Mouse (Mus musculus): ENCODE results near the gene Ndc1. TPM values are rescaled to one million over a fixed set of nuclear protein-coding genes. Genes with fewer than 3 reads are reported as not detected.

Ndc1 gene
- polyA plus RNA-seq, 2 experiments, result 27.8 to 35.4 TPM

- DNase-seq (ENCODE audit: low spot score), result no peak
- no peaks in the 10 kb centered on the region for H3K36me3 ChIP-seq (ENCODE audit: control insufficient read depth, insufficient read depth, low read length)
- no peak for TF ChIP-seq POLR2A (IDR thresholded peaks at IDR 0.05; ENCODE audit: borderline replicate concordance, extremely low read depth, insufficient read depth, insufficient read length)
- H3K27me3 ChIP-seq (ENCODE audit: control insufficient read depth, insufficient read depth, low read length), result peaks cover 5% of the 10 kb centered on the region; the same call in 1 of the 2 replicates
- H3K4me1 ChIP-seq (ENCODE audit: control insufficient read depth, insufficient read depth, low read length), result peaks cover 10% of the 10 kb centered on the region
- 76% methylated on average over 6 of the region's 6 CpGs for WGBS
- H3K9me3 ChIP-seq (ENCODE audit: control insufficient read depth, low read length), result 0 out of 2 replicates have a peak, but pooled peaks cover 3% of the 10 kb centered on the region
- no peak overlapping the region for H3K4me2 ChIP-seq (replicated peaks; ENCODE audit: low read depth, low read length, severe bottlenecking)
- ATAC-seq (ENCODE audit: low FRiP score, low read depth), result no peak
- no peak overlapping the region for H3K9ac ChIP-seq (ENCODE audit: low read depth, low read length, severe bottlenecking)
- H3K27ac ChIP-seq (replicated peaks; ENCODE audit: low read depth, low read length), result no peak overlapping the region
- H3K4me3 ChIP-seq (replicated peaks; ENCODE audit: low read length), result no peak overlapping the region
Observed at GRCm38 (mm10) chr4:107448481-107448880, 80.9 kb downstream of the Ndc1 start.

- Histone ChIP-seq H3K4me1 (ENCODE audit: control insufficient read depth, insufficient read depth, low read length) (no peaks in the 10 kb centered on the region), H3K27ac (replicated peaks; ENCODE audit: low read depth, low read length) (no peak overlapping the region), H3K9me3 (ENCODE audit: control insufficient read depth, low read length) (0 out of 2 replicates have a peak, but pooled peaks cover 3% of the 10 kb centered on the region), H3K4me3 (replicated peaks; ENCODE audit: low read length) (no peak overlapping the region), H3K9ac (ENCODE audit: low read depth, low read length, severe bottlenecking) (no peak overlapping the region), H3K36me3 (ENCODE audit: control insufficient read depth, insufficient read depth, low read length) (no peaks in the 10 kb centered on the region), H3K27me3 (ENCODE audit: control insufficient read depth, insufficient read depth, low read length) (peaks cover 4% of the 10 kb centered on the region; the same call in 1 of the 2 replicates), H3K4me2 (replicated peaks; ENCODE audit: low read depth, low read length, severe bottlenecking) (no peak overlapping the region)
- DNase-seq (ENCODE audit: low spot score), result no peak
- ATAC-seq (ENCODE audit: low FRiP score, low read depth), result no peak
- WGBS, result 89% methylated on average over 13 of the region's 13 CpGs
- no peak for TF ChIP-seq POLR2A (IDR thresholded peaks at IDR 0.05; ENCODE audit: borderline replicate concordance, extremely low read depth, insufficient read depth, insufficient read length)
Observed at GRCm38 (mm10) chr4:107449519-107449918, 81.9 kb downstream of the Ndc1 start.

- no peak overlapping the region for H3K27ac ChIP-seq (replicated peaks; ENCODE audit: low read depth, low read length)
- peaks cover 5% of the 10 kb centered on the region for H3K4me1 ChIP-seq (ENCODE audit: control insufficient read depth, insufficient read depth, low read length)
- no peaks in the 10 kb centered on the region for H3K27me3 ChIP-seq (ENCODE audit: control insufficient read depth, insufficient read depth, low read length)
- ATAC-seq (ENCODE audit: low FRiP score, low read depth), result no peak
- DNase-seq (ENCODE audit: low spot score), result no peak
- H3K9ac ChIP-seq (ENCODE audit: low read depth, low read length, severe bottlenecking), result no peak overlapping the region
- H3K36me3 ChIP-seq (ENCODE audit: control insufficient read depth, insufficient read depth, low read length), result no peaks in the 10 kb centered on the region
- 75% methylated on average over 18 of the region's 18 CpGs for WGBS
- H3K4me2 ChIP-seq (replicated peaks; ENCODE audit: low read depth, low read length, severe bottlenecking), result no peak overlapping the region
- no peaks in the 10 kb centered on the region for H3K9me3 ChIP-seq (ENCODE audit: control insufficient read depth, low read length)
- TF ChIP-seq POLR2A (IDR thresholded peaks at IDR 0.05; ENCODE audit: borderline replicate concordance, extremely low read depth, insufficient read depth, insufficient read length), result no peak
- H3K4me3 ChIP-seq (replicated peaks; ENCODE audit: low read length), result no peak overlapping the region
Observed at GRCm38 (mm10) chr4:107452266-107453015, 84.9 kb downstream of the Ndc1 start.

- Histone ChIP-seq H3K9me3 (ENCODE audit: control insufficient read depth, low read length) (no peaks in the 10 kb centered on the region), H3K4me3 (replicated peaks; ENCODE audit: low read length) (no peak overlapping the region), H3K36me3 (ENCODE audit: control insufficient read depth, insufficient read depth, low read length) (no peaks in the 10 kb centered on the region), H3K4me2 (replicated peaks; ENCODE audit: low read depth, low read length, severe bottlenecking) (no peak overlapping the region), H3K9ac (ENCODE audit: low read depth, low read length, severe bottlenecking) (no peak overlapping the region), H3K27me3 (ENCODE audit: control insufficient read depth, insufficient read depth, low read length) (no peaks in the 10 kb centered on the region), H3K4me1 (ENCODE audit: control insufficient read depth, insufficient read depth, low read length) (peaks cover 15% of the 10 kb centered on the region), H3K27ac (replicated peaks; ENCODE audit: low read depth, low read length) (no peak overlapping the region)
- peak; percentile 63 for ATAC-seq (ENCODE audit: low FRiP score, low read depth)
- DNase-seq (ENCODE audit: low spot score), result peak; percentile 80
- 68% methylated on average over 16 of the region's 16 CpGs for WGBS
- TF ChIP-seq POLR2A (IDR thresholded peaks at IDR 0.05; ENCODE audit: borderline replicate concordance, extremely low read depth, insufficient read depth, insufficient read length), result no peak
Observed at GRCm38 (mm10) chr4:107453141-107453984, 85.8 kb downstream of the Ndc1 start.

- Histone ChIP-seq H3K27ac (replicated peaks; ENCODE audit: low read depth, low read length) (no peak overlapping the region), H3K9ac (ENCODE audit: low read depth, low read length, severe bottlenecking) (peak overlapping the region; percentile 21; the same call in 1 of the 2 replicates), H3K9me3 (ENCODE audit: control insufficient read depth, low read length) (no peaks in the 10 kb centered on the region), H3K4me2 (replicated peaks; ENCODE audit: low read depth, low read length, severe bottlenecking) (peak overlapping the region; percentile 45), H3K27me3 (ENCODE audit: control insufficient read depth, insufficient read depth, low read length) (no peaks in the 10 kb centered on the region), H3K36me3 (ENCODE audit: control insufficient read depth, insufficient read depth, low read length) (no peaks in the 10 kb centered on the region), H3K4me1 (ENCODE audit: control insufficient read depth, insufficient read depth, low read length) (peaks cover 22% of the 10 kb centered on the region), H3K4me3 (replicated peaks; ENCODE audit: low read length) (peak overlapping the region; percentile 14)
- 10% methylated on average over 12 of the region's 12 CpGs for WGBS
- peak; percentile 53 for DNase-seq (ENCODE audit: low spot score)
- no peak for TF ChIP-seq POLR2A (IDR thresholded peaks at IDR 0.05; ENCODE audit: borderline replicate concordance, extremely low read depth, insufficient read depth, insufficient read length)
- ATAC-seq (ENCODE audit: low FRiP score, low read depth), result peak; percentile 58
Observed at GRCm38 (mm10) chr4:107457602-107458001, 90.0 kb downstream of the Ndc1 start.

All from limb, embryonic 14.5 days (tissue).